ENCODE assay signal across 18 mouse cellular contexts in genomic region chr1:173429995-173430699, GRCm38 (mm10).
DNase-seq lines count a peak whose midpoint lies in the region; ATAC-seq and TF ChIP-seq lines count a peak whose summit lies in the region.
"Had no signal": no experiment of that assay in that cellular context is flagged by ENCODE, and none has a peak within 500 bp of the region (broad histone marks: within the 10 kb centered on the region; RNA-seq: fewer than 3 reads in every experiment).

No protein-coding gene starts in this region.

- H3K27me3 ChIP-seq in spleen, adult 2 months (ENCODE audit: control insufficient read depth, insufficient read depth, low read length), result no peaks in the 10 kb centered on the region
- no peaks in the 10 kb centered on the region for H3K27me3 ChIP-seq in E14TG2a.4 (ENCODE audit: insufficient read depth, low read length)
- H3K27me3 ChIP-seq in splenic B cell, adult 2 months (ENCODE audit: control insufficient read depth, insufficient read depth, low read length, poor library complexity, severe bottlenecking), result no peaks in the 10 kb centered on the region
- no peaks in the 10 kb centered on the region for H3K27me3 ChIP-seq in stomach, postnatal 0 days (ENCODE audit: control insufficient read depth, insufficient read depth, low read length)
- H3K27me3 ChIP-seq: forebrain, embryonic 12.5 days; limb, embryonic 12.5 days; liver, embryonic 15.5 days; stomach, embryonic 15.5 days had no signal

- TF ChIP-seq EP300 in stomach, postnatal 0 days (optimal IDR thresholded peaks at IDR 0.05), result no peak

- TF ChIP-seq CTCF in spleen, adult 2 months (IDR thresholded peaks at IDR 0.05; ENCODE audit: extremely low read depth, insufficient read depth, insufficient read length, insufficient replicate concordance), result peak; percentile 25; the same call in 1 of the 2 replicates
- 0 out of 2 replicates have a peak, but pooled peaks have one; percentile 4 for TF ChIP-seq CTCF in E14TG2a.4 (conservative IDR thresholded peaks at IDR 0.05; ENCODE audit: low read length)
- TF ChIP-seq CTCF in stomach, postnatal 0 days (IDR thresholded peaks at IDR 0.05; ENCODE audit: low read depth), result no peak

- peaks cover 19% of the 10 kb centered on the region; the same call in 1 of the 2 replicates for H3K4me1 ChIP-seq in spleen, adult 2 months (ENCODE audit: control insufficient read depth, insufficient read depth, insufficient read length)
- peaks cover 42% of the 10 kb centered on the region for H3K4me1 ChIP-seq in E14TG2a.4 (replicated peaks; ENCODE audit: low read depth, low read length)
- H3K4me1 ChIP-seq in stomach, postnatal 0 days (replicated peaks; ENCODE audit: control insufficient read depth, insufficient read depth), result no peaks in the 10 kb centered on the region
- H3K4me1 ChIP-seq: forebrain, embryonic 12.5 days; limb, embryonic 12.5 days; stomach, embryonic 15.5 days had no signal

- H3K36me3 ChIP-seq in spleen, adult 2 months (ENCODE audit: control insufficient read depth, insufficient read depth, low read length), result peaks cover 1% of the 10 kb centered on the region
- peaks cover 31% of the 10 kb centered on the region for H3K36me3 ChIP-seq in E14TG2a.4 (ENCODE audit: insufficient read depth, low read length)
- H3K36me3 ChIP-seq in splenic B cell, adult 2 months (ENCODE audit: control insufficient read depth, insufficient read depth, low read length, poor library complexity, severe bottlenecking), result 0 out of 2 replicates have a peak, but pooled peaks cover 1% of the 10 kb centered on the region
- H3K36me3 ChIP-seq in stomach, postnatal 0 days (ENCODE audit: control insufficient read depth, insufficient read depth, low read length), result no peaks in the 10 kb centered on the region
- H3K36me3 ChIP-seq: forebrain, embryonic 12.5 days; limb, embryonic 12.5 days; liver, embryonic 15.5 days; stomach, embryonic 15.5 days had no signal

- H3K9ac ChIP-seq in stomach, postnatal 0 days (ENCODE audit: low read length), result no peak overlapping the region
- H3K9ac ChIP-seq: forebrain, embryonic 12.5 days; limb, embryonic 12.5 days; liver, embryonic 15.5 days; stomach, embryonic 15.5 days had no signal

- H3K4me3 ChIP-seq in spleen, adult 2 months (ENCODE audit: extremely low read depth, insufficient read depth, insufficient read length), result no peak overlapping the region
- no peak overlapping the region for H3K4me3 ChIP-seq in E14TG2a.4 (replicated peaks; ENCODE audit: low read length)
- no peak overlapping the region for H3K4me3 ChIP-seq in stomach, postnatal 0 days (ENCODE audit: low read depth, low read length)
- H3K4me3 ChIP-seq: forebrain, embryonic 12.5 days; limb, embryonic 12.5 days; liver, embryonic 15.5 days; stomach, embryonic 15.5 days had no signal

- DNase-seq in spleen, adult 2 months (ENCODE audit: low read depth in 1 of 2, low spot score in 2 of 2), result peak in 1 of 2 experiments; percentile 38
- no peak for DNase-seq in spleen, adult 18-20 months
- DNase-seq in splenic B cell, adult 2 months (ENCODE audit: low read depth, low spot score), result peak; percentile 69
- DNase-seq in stomach, postnatal 0 days (ENCODE audit: low spot score), result no peak
- DNase-seq in embryo, embryonic 9.5 days (ENCODE audit: extremely low spot score), result no peak
- no peak for DNase-seq in kidney, postnatal 36 days
- DNase-seq: adrenal gland, postnatal 10 days; cerebellum, adult 8-10 months; heart, adult 18-20 months; kidney, adult 8-10 months; lung, postnatal 36 days had no signal

- 59% methylated on average over 5 of the region's 5 CpGs for WGBS in spleen, adult 2 months
- 87% methylated on average over 5 of the region's 5 CpGs for WGBS in stomach, postnatal 0 days

- no peaks in the 10 kb centered on the region for H3K9me3 ChIP-seq in E14TG2a.4 (ENCODE audit: low read length)
- H3K9me3 ChIP-seq in stomach, postnatal 0 days (ENCODE audit: control insufficient read depth, low read length), result no peaks in the 10 kb centered on the region
- H3K9me3 ChIP-seq: forebrain, embryonic 12.5 days; limb, embryonic 12.5 days; liver, embryonic 15.5 days; stomach, embryonic 15.5 days had no signal

- no peak for TF ChIP-seq POLR2A in spleen, adult 2 months (IDR thresholded peaks at IDR 0.05; ENCODE audit: low read depth, low read length)

- no peak overlapping the region for H3K4me2 ChIP-seq in stomach, postnatal 0 days (replicated peaks; ENCODE audit: low read depth)
- H3K4me2 ChIP-seq: forebrain, embryonic 12.5 days; limb, embryonic 12.5 days; liver, embryonic 15.5 days; stomach, embryonic 15.5 days had no signal

- H3K27ac ChIP-seq in spleen, adult 2 months (ENCODE audit: insufficient read depth, low read length), result no peak overlapping the region
- H3K27ac ChIP-seq in stomach, postnatal 0 days (replicated peaks), result no peak overlapping the region
- H3K27ac ChIP-seq: forebrain, embryonic 12.5 days; limb, embryonic 12.5 days; liver, embryonic 15.5 days; stomach, embryonic 15.5 days had no signal

- ATAC-seq in hematopoietic stem cell, adult 5-6 weeks (replicated peaks in 1 of 2; ENCODE audit: insufficient read depth in 1 of 2, low FRiP score in 2 of 2, low TSS enrichment in 1 of 2, low read depth in 1 of 2, poor library complexity in 2 of 2, severe bottlenecking in 2 of 2), result peak; percentile 37 to 48; a peak in 2 of 4 replicates
- ATAC-seq in stomach, postnatal 0 days (ENCODE audit: low FRiP score, low TSS enrichment), result no peak
- ATAC-seq: hindbrain, embryonic 16.5 days had no signal
